Mouse (Mus musculus) spleen, adult 2 months (tissue): ENCODE results near the gene Hist1h2ap. TPM values are rescaled to one million over a fixed set of nuclear protein-coding genes. Genes with fewer than 3 reads are reported as not detected.
A peak's percentile ranks its signal among the peaks of the same experiment; 100 is the strongest.
"Not testable (repeated sequence)": the region's sequence is repeated elsewhere in the genome, so short reads cannot be mapped to it uniquely, and the experiment has no call there.

ENCODE experiments used
- DNase-seq, 2 experiments: peaks; one replicate each; pipeline versions ENCODE4 v3.0.0 to v3.0.0-alpha.2; 2012 to 2021; ENCODE audit warnings: low spot score in 2 of 2, low read depth in 1 of 2
- H3K27ac ChIP-seq: fragments of 200-500 bp; 2 replicates; pipeline ENCODE4 v1.5.1; 2012; ENCODE audit warnings: low read length, inconsistent platforms; ENCODE audit not compliant: insufficient read depth
- H3K27me3 ChIP-seq: fragments of 200-500 bp; 2 replicates; pipeline ENCODE4 v1.6.1; 2012; ENCODE audit warnings: mild to moderate bottlenecking, moderate library complexity, low read length, inconsistent platforms; ENCODE audit not compliant: control insufficient read depth, insufficient read depth
- H3K36me3 ChIP-seq: fragments of 200-500 bp; 2 replicates; pipeline ENCODE4 v1.6.1; 2012; ENCODE audit warnings: mild to moderate bottlenecking, low read length, inconsistent platforms; ENCODE audit not compliant: control insufficient read depth, insufficient read depth
- H3K4me1 ChIP-seq: fragments of 200-500 bp; 2 replicates; pipeline ENCODE4 v1.6.1; 2011; ENCODE audit warnings: inconsistent platforms; ENCODE audit not compliant: control insufficient read depth, insufficient read depth, insufficient read length
- H3K4me3 ChIP-seq: fragments of 200-500 bp; 2 replicates; pipeline ENCODE4 v1.5.1; 2011; ENCODE audit warnings: mild to moderate bottlenecking, inconsistent platforms; ENCODE audit not compliant: insufficient read depth, insufficient read length; ENCODE audit errors: extremely low read depth
- CTCF ChIP-seq: fragments of 200-500 bp; IDR thresholded peaks from 2 replicates; pipeline ENCODE4 v1.5.1; 2011; ENCODE audit warnings: mild to moderate bottlenecking, inconsistent platforms; ENCODE audit not compliant: insufficient read depth, insufficient read length, insufficient replicate concordance; ENCODE audit errors: extremely low read depth
- POLR2A ChIP-seq: fragments of 200-500 bp; IDR thresholded peaks from 2 replicates; pipeline ENCODE4 v1.6.1; 2011; ENCODE audit warnings: low read depth, low read length, inconsistent platforms
- WGBS: fragments of 180-500 bp; shearing (Covaris S2); methylation state at CpG from one replicate; pipeline ENCODE4 v1.1.7; 2018; 5-methylcytosine and 5-hydroxymethylcytosine counted together
- polyA plus RNA-seq: library from polyadenylated mRNA; depleted of rRNA; stranded (reverse); fragments of >200 nt; gene quantifications from 2 replicates; pipeline ENCODE4 v1.2.3, GENCODE M21; 2012; rRNA removed

Hist1h2ap gene
- polyA plus RNA-seq: 366 and 1,278 TPM in 2 replicates

GRCm38 (mm10) chr13:21833461-21833860 lies at the start of gene Hist1h2ap, which contains the start of gene Hist1h2br:
Gene Hist1h2ap (minus strand): TSS chr13:21833507.
Gene Hist1h2br (plus strand): TSS chr13:21833743.
- not testable (repeated sequence) for DNase-seq, H3K27ac ChIP-seq, H3K36me3 ChIP-seq, H3K27me3 ChIP-seq, H3K4me3 ChIP-seq, H3K4me1 ChIP-seq
- WGBS: no CpG with 5 or more reads among the region's 24 CpGs

DNA sequence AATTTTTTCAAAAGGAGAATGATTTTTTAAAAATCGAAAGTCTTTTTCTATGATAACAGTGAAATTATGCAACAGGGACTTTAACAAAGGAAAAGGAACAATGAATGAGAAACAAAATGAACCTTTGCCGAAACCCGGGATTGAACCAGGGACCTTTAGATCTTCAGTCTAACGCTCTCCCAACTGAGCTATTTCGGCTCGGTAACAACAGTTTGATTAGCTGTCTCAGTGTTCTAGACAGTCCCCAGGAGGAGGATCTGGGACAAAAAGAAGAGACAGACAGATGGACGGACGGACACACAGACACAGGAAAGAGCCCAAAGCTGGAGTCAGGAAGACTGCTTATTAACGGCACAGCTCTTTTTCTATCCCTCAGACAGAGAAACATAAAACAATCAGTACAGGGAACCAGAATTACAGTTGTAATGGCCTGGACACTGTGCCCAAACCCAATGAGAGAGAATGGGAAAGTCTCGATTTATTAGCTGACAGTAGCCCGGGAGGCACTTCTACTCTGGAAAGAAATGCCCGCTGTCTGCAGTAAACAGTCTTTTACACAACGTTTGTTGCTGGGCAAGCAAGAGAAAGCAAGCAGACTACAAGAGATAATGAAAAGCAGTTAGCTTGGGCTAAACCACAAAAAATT lies 49.6 kb upstream of the Hist1h2ap start:
- Histone ChIP-seq H3K27me3 (0 out of 2 replicates have a peak, but pooled peaks cover 1% of the 10 kb centered on the region), H3K27ac (no peak overlapping the region), H3K4me3 (no peak overlapping the region), H3K36me3 (no peaks in the 10 kb centered on the region), H3K4me1 (no peaks in the 10 kb centered on the region)
- no peak for TF ChIP-seq POLR2A
- TF ChIP-seq CTCF: no peak
- 14% methylated on average over 13 of the region's 13 CpGs for whole genome bisulfite sequencing
- no peak for DNase-seq

DNA sequence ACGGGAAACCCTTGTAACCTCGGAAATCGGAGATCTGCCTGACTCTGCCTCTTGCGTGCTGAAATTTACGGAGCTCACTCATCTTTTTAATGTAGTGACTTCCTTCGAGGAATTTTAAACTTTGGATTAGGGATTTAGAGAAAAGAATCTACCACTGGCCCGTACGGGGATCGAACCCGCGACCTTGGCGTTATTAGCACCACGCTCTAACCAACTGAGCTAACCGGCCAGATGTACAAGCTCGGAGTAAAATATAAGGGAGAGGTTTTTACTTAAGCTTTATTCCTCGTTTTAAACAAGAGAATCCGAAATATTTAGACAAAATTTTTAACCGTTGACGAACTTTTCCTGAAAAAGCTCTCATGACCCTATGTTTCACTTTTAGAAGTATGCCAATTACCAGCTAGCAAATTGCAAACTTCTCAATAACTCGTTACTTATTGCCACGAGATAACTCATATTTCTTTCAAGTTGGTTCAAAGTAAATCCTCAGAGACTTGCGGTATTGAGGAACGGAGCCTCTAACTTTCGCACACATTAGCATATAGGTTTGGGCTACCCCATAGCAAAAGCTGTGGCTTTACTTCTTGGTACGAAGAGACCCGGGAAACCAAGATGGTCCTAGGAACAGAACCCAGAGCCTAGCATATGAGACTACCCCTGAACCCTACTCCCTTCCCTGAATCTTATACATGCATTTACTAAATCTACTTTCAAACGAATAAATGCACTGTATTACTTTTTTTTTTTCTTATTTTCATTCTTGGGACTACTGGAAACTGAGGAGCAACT lies 48.8 kb upstream of the Hist1h2ap start:
- DNase-seq: no peak
- WGBS: 17% methylated on average over 27 of the region's 27 CpGs
- Histone ChIP-seq H3K36me3 (no peaks in the 10 kb centered on the region), H3K27ac (no peak overlapping the region), H3K27me3 (0 out of 2 replicates have a peak, but pooled peaks cover 1% of the 10 kb centered on the region), H3K4me1 (no peaks in the 10 kb centered on the region), H3K4me3 (peak overlapping the region; percentile 33; the same call in 1 of the 2 replicates)
- no peak for TF ChIP-seq CTCF
- no peak for TF ChIP-seq POLR2A

- Histone ChIP-seq H3K27ac (no peak overlapping the region), H3K36me3 (no peaks in the 10 kb centered on the region), H3K4me3 (no peak overlapping the region), H3K27me3 (0 out of 2 replicates have a peak, but pooled peaks cover 1% of the 10 kb centered on the region), H3K4me1 (no peaks in the 10 kb centered on the region)
- WGBS: 89% methylated on average over 6 of the region's 6 CpGs
- no peak for TF ChIP-seq CTCF
- TF ChIP-seq POLR2A: no peak
- no peak for DNase-seq
Observed at GRCm38 (mm10) chr13:21880735-21881134, 47.4 kb upstream of the Hist1h2ap start.

DNA sequence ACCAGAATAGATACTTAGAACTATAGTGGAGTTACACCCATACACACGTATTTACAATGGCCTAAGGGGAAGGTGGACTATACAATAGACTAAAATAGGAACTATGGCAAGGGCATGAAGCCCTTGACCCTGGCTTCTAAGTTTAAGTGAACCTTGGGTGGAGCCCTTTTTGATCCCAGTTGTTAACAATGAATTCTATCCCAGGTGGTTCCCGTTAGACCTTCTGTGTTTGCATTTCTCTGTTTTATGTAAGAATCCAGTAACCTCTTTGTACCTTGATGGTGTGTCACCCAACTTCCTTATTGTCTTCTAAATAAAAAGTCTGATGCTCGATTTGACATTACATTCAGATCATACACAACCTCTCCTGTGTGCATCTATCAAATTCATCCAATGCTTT lies 32.2 kb upstream of the Hist1h2ap start:
- H3K27me3 ChIP-seq, H3K4me1 ChIP-seq, DNase-seq, H3K4me3 ChIP-seq, H3K36me3 ChIP-seq, H3K27ac ChIP-seq: not testable (repeated sequence)
- WGBS: 76% methylated on average over 3 of the region's 3 CpGs

DNA sequence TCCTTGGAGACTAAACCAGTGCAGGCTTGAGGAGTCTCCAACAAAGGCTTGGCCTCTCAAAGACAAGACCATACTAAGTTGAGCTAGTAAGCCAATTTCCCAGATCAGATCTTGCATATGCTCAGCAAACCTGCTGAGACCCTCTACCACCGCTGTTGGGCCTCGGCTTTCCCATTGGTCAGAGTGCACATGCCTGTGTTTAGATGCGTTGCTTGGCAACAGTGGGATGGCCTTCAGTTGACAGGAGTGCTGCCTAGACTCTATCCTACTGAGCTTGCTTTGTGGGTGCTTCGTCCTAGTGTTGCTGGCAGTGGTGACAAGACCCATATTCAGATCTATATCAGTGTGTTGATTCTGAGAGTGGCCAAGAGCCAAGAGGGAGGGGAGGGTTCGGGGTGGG lies 28.3 kb upstream of the Hist1h2ap start:
- TF ChIP-seq POLR2A (no peak), CTCF (no peak)
- DNase-seq: no peak
- H3K4me3 ChIP-seq: no peak overlapping the region
- no peaks in the 10 kb centered on the region for H3K27me3 ChIP-seq
- no peak overlapping the region for H3K27ac ChIP-seq
- H3K36me3 ChIP-seq: no peaks in the 10 kb centered on the region
- no peaks in the 10 kb centered on the region for H3K4me1 ChIP-seq
- WGBS: 73% methylated on average over 5 of the region's 5 CpGs

- no peaks in the 10 kb centered on the region for H3K36me3 ChIP-seq
- no peaks in the 10 kb centered on the region for H3K27me3 ChIP-seq
- H3K4me3 ChIP-seq: peak overlapping the region; percentile 20; the same call in 1 of the 2 replicates
- WGBS: 15% methylated on average over 15 of the region's 15 CpGs
- DNase-seq: no peak
- no peak overlapping the region for H3K27ac ChIP-seq
- peaks cover 4% of the 10 kb centered on the region for H3K4me1 ChIP-seq
- TF ChIP-seq CTCF: no peak
- no peak for TF ChIP-seq POLR2A
Observed at GRCm38 (mm10) chr13:21855698-21856162, 22.4 kb upstream of the Hist1h2ap start.
